Mouse (Mus musculus) ovary, postnatal 14 days (tissue): ENCODE measurements around the gene Hdac11.

Experiments
- DNase-seq: peaks from one replicate; pipeline ENCODE4 v3.0.0; 2022; ENCODE audit warnings: low spot score

Gene Hdac11

GRCm38 (mm10) chr6:91137343-91137956, 19.0 kb upstream of the Hdac11 start:
- DNase-seq, result no peak

GRCm38 (mm10) chr6:91139846-91140245, 16.6 kb upstream of the Hdac11 start:
- peak; percentile 72 for DNase-seq

GRCm38 (mm10) chr6:91145056-91145455, 11.4 kb upstream of the Hdac11 start:
- DNase-seq, result no peak

GRCm38 (mm10) chr6:91145572-91145971, 10.9 kb upstream of the Hdac11 start:
- no peak for DNase-seq

- no peak for DNase-seq
Measured at GRCm38 (mm10) chr6:91146443-91147151, 9.9 kb upstream of the Hdac11 start.

- no peak for DNase-seq
Measured at GRCm38 (mm10) chr6:91147152-91147770, 9.2 kb upstream of the Hdac11 start.

GRCm38 (mm10) chr6:91152892-91153548, 3.4 kb upstream of the Hdac11 start:
- no peak for DNase-seq

GRCm38 (mm10) chr6:91153549-91154064, 2.9 kb upstream of the Hdac11 start:
- DNase-seq, result no peak

GRCm38 (mm10) chr6:91154685-91155084, 1.8 kb upstream of the Hdac11 start:
- no peak for DNase-seq

- no peak for DNase-seq
Measured at GRCm38 (mm10) chr6:91155286-91155685, 1.2 kb upstream of the Hdac11 start.

GRCm38 (mm10) chr6:91156062-91156461, 403 bp upstream of the Hdac11 start:
- no peak for DNase-seq

- no peak for DNase-seq
Measured at GRCm38 (mm10) chr6:91157237-91157570, 739 bp downstream of the Hdac11 start.

GRCm38 (mm10) chr6:91159047-91159446, 2.6 kb downstream of the Hdac11 start:
- DNase-seq, result no peak

GRCm38 (mm10) chr6:91160399-91160798, 3.9 kb downstream of the Hdac11 start:
- DNase-seq, result peak; percentile 61

GRCm38 (mm10) chr6:91160976-91161375, 4.5 kb downstream of the Hdac11 start:
- no peak for DNase-seq

- no peak for DNase-seq
Measured at GRCm38 (mm10) chr6:91161506-91162235, 5.2 kb downstream of the Hdac11 start.

- DNase-seq, result no peak
Measured at GRCm38 (mm10) chr6:91162314-91162713, 5.8 kb downstream of the Hdac11 start.

- no peak for DNase-seq
Measured at GRCm38 (mm10) chr6:91163195-91163911, 6.9 kb downstream of the Hdac11 start.

- no peak for DNase-seq
Measured at GRCm38 (mm10) chr6:91164584-91164983, 8.1 kb downstream of the Hdac11 start.

GRCm38 (mm10) chr6:91165210-91165609, 8.7 kb downstream of the Hdac11 start:
- peak; percentile 81 for DNase-seq

- no peak for DNase-seq
Measured at GRCm38 (mm10) chr6:91167828-91168227, 11.4 kb downstream of the Hdac11 start.
